Mouse (Mus musculus) activated CD4-positive, CD25-positive, alpha-beta regulatory T cell, adult 4 months (primary cell): Measurements from ENCODE around the gene Lyz2. TPM values are rescaled to one million over a fixed set of nuclear protein-coding genes. Genes with fewer than 3 reads are reported as not detected.
"Not testable (repeated sequence)": the region's sequence is repeated elsewhere in the genome, so short reads cannot be mapped to it uniquely, and the experiment has no call there.

Experiments used
- ATAC-seq: one replicate; pipeline ENCODE4 v1.8.0; 2017
- polyA plus RNA-seq, 2 experiments: library from polyadenylated mRNA; unstranded; fragments of 100-300 nt; shearing (Covaris generic); gene quantifications; one replicate each; pipeline ENCODE4 v1.2.1; 2017

The Lyz2 gene
- polyA plus RNA-seq, result 10 to 100 TPM in 1 of 2 experiments, under 1 TPM in 1; 0.81 to 22.5 TPM

- no peak for ATAC-seq
These were observed at the start of gene Lyz2 for GRCm38 (mm10) chr10:117282049-117282448. Gene Lyz2, minus strand, starts transcription at chr10:117282321.

GRCm38 (mm10) chr10:117330521-117330920, 48.4 kb upstream of the Lyz2 start:
- ATAC-seq, result no peak

GRCm38 (mm10) chr10:117323782-117324181, 41.7 kb upstream of the Lyz2 start:
- no peak for ATAC-seq

- no peak for ATAC-seq
These were observed 40.5 kb upstream of the Lyz2 start for GRCm38 (mm10) chr10:117322630-117323029.

- ATAC-seq, result no peak
These were observed 38.5 kb upstream of the Lyz2 start for GRCm38 (mm10) chr10:117320571-117320981.

GRCm38 (mm10) chr10:117316391-117316790, 34.3 kb upstream of the Lyz2 start:
- no peak for ATAC-seq

GRCm38 (mm10) chr10:117313133-117313532, 31.0 kb upstream of the Lyz2 start:
- ATAC-seq, result no peak

GRCm38 (mm10) chr10:117312168-117312567, 30.0 kb upstream of the Lyz2 start:
- ATAC-seq, result no peak

- no peak for ATAC-seq
These were observed 22.2 kb upstream of the Lyz2 start for GRCm38 (mm10) chr10:117304371-117304770.

GRCm38 (mm10) chr10:117301688-117302087, 19.6 kb upstream of the Lyz2 start:
- no peak for ATAC-seq

GRCm38 (mm10) chr10:117299901-117300520, 17.9 kb upstream of the Lyz2 start:
- no peak for ATAC-seq

- no peak for ATAC-seq
These were observed 17.0 kb upstream of the Lyz2 start for GRCm38 (mm10) chr10:117299106-117299505.

- no peak for ATAC-seq
These were observed 16.2 kb upstream of the Lyz2 start for GRCm38 (mm10) chr10:117298336-117298735.

GRCm38 (mm10) chr10:117292671-117293070, 10.6 kb upstream of the Lyz2 start, which contains the start of gene Lyz1:
Gene Lyz1, minus strand, starts transcription at chr10:117292868.
- no peak for ATAC-seq

- ATAC-seq, result not testable (repeated sequence)
These were observed 8.8 kb upstream of the Lyz2 start for GRCm38 (mm10) chr10:117290936-117291335.

GRCm38 (mm10) chr10:117290046-117290870, 8.1 kb upstream of the Lyz2 start:
- no peak for ATAC-seq

- ATAC-seq, result not testable (repeated sequence)
These were observed 6.9 kb upstream of the Lyz2 start for GRCm38 (mm10) chr10:117289034-117289505.

GRCm38 (mm10) chr10:117288197-117289033, 6.3 kb upstream of the Lyz2 start:
- ATAC-seq, result no peak

GRCm38 (mm10) chr10:117287226-117287850, 5.2 kb upstream of the Lyz2 start:
- ATAC-seq, result no peak

GRCm38 (mm10) chr10:117286366-117286970, 4.3 kb upstream of the Lyz2 start:
- no peak for ATAC-seq

- ATAC-seq, result not testable (repeated sequence)
These were observed 3.5 kb upstream of the Lyz2 start for GRCm38 (mm10) chr10:117285584-117285983.
